Mouse (Mus musculus) liver, embryonic 14.5 days (tissue): ENCODE data around the gene Mup3. TPM values are rescaled to one million over a fixed set of nuclear protein-coding genes. Genes with fewer than 3 reads are reported as not detected.
"Not testable (repeated sequence)": the region's sequence is repeated elsewhere in the genome, so short reads cannot be mapped to it uniquely, and the experiment has no call there.

Experiments used
- ATAC-seq: fragments of 200-750 bp; cut with Nextera tagmentation; 2 replicates; pipeline ENCODE4 v1.8.0; 2017; ENCODE audit warnings: moderate number of reproducible peaks, mild to moderate bottlenecking, moderate library complexity; ENCODE audit not compliant: insufficient read depth
- DNase-seq, 3 experiments: peaks; one replicate each; pipeline ENCODE4 v3.0.0-alpha.2; 2012 to 2013; ENCODE audit warnings: low read depth in 3 of 3, low spot score in 3 of 3
- H3K27ac ChIP-seq: fragments of 300-500 bp; sonication (generic); 2 replicates; pipeline ENCODE4 v1.5.1; 2014; ENCODE audit warnings: moderate library complexity, mild to moderate bottlenecking, control low read depth, inconsistent platforms
- H3K27me3 ChIP-seq: fragments of 300-500 bp; sonication (generic); 2 replicates; pipeline ENCODE4 v1.6.1; 2014; ENCODE audit warnings: mild to moderate bottlenecking, low read length, moderate library complexity; ENCODE audit not compliant: control insufficient read depth, insufficient read depth
- H3K36me3 ChIP-seq: fragments of 300-500 bp; sonication (generic); replicated peaks from 2 replicates; pipeline ENCODE4 v1.6.1; 2014; ENCODE audit warnings: low read depth; ENCODE audit not compliant: control insufficient read depth, insufficient read depth
- H3K4me1 ChIP-seq, 2 experiments: fragments of 200-500 bp in 1 of 2; fragments of 300-500 bp in 1 of 2; sonication (generic) in 1 of 2; replicated peaks; 2 replicates each; pipeline ENCODE4 v1.6.1; 2012 to 2014; ENCODE audit warnings: antibody characterized with exemption in 1 of 2, inconsistent platforms in 1 of 2, low read length in 1 of 2; ENCODE audit not compliant: control insufficient read depth in 2 of 2, insufficient read depth in 2 of 2
- H3K4me2 ChIP-seq: fragments of 300-500 bp; sonication (generic); 2 replicates; pipeline ENCODE4 v1.6.1; 2014; ENCODE audit warnings: low read depth, mild to moderate bottlenecking, control low read depth, moderate library complexity
- H3K4me3 ChIP-seq, 2 experiments: fragments of 200-500 bp in 1 of 2; fragments of 300-500 bp in 1 of 2; sonication (generic) in 1 of 2; 2 replicates each; pipeline ENCODE4 v1.5.1; 2012 to 2014; ENCODE audit warnings: low read depth in 2 of 2, low read length in 2 of 2, mild to moderate bottlenecking in 2 of 2, control low read depth in 1 of 2, inconsistent platforms in 1 of 2, moderate library complexity in 1 of 2; ENCODE audit not compliant: insufficient read depth in 1 of 2
- H3K9ac ChIP-seq: fragments of 300-500 bp; sonication (generic); replicated peaks from 2 replicates; pipeline ENCODE4 v1.6.1; 2014; ENCODE audit warnings: mild to moderate bottlenecking, control low read depth, moderate library complexity
- H3K9me3 ChIP-seq: fragments of 300-500 bp; sonication (generic); 2 replicates; pipeline ENCODE4 v1.6.1; 2016; ENCODE audit warnings: low read length, mixed read lengths; ENCODE audit not compliant: control insufficient read depth
- CTCF ChIP-seq: IDR thresholded peaks from 2 replicates; pipeline ENCODE4 v1.5.1; 2016; ENCODE audit warnings: antibody characterized with exemption, low read depth, control low read depth
- EP300 ChIP-seq: IDR thresholded peaks from 2 replicates; pipeline ENCODE4 v1.6.1; 2016; ENCODE audit warnings: antibody characterized with exemption, low read depth
- WGBS: fragments of 180-500 bp; shearing (Covaris S2); extraction: QIAGEN DNeasy Blood & Tissue Kit; methylation state at CpG from one replicate; pipeline ENCODE4 v1.1.7; 2014; ENCODE audit not compliant: insufficient replicate concordance; 5-methylcytosine and 5-hydroxymethylcytosine counted together
- polyA plus RNA-seq, 2 experiments: library from polyadenylated mRNA; depleted of rRNA in 1 of 2; stranded (reverse) in 1 of 2; unstranded in 1 of 2; fragments of >200 nt; fragmentation: Nextera tagmentation in 1 of 2; extraction: Ambion mirVana in 1 of 2; gene quantifications; 2 replicates each; pipeline versions ENCODE4 v1.2.1 to v1.2.3; 2012 to 2014

Gene Mup3
- polyA plus RNA-seq (2012; rRNA removed): not detected in 2 replicates
- not detected in 2 replicates for polyA plus RNA-seq (2014; fragmentation: Nextera tagmentation; extraction: Ambion mirVana)

GRCm38 (mm10) chr4:62087241-62087640 lies at the start of gene Mup3:
TSS of gene Mup3 (minus strand) at chr4:62087342.
- ATAC-seq (no peak), DNase-seq (no peak)
- Histone ChIP-seq H3K36me3 (no peaks in the 10 kb centered on the region), H3K4me1 (no peaks in the 10 kb centered on the region), H3K27me3 (no peaks in the 10 kb centered on the region), H3K4me3 (no peak within 1 kb of the TSS), H3K9me3 (no peaks in the 10 kb centered on the region), H3K9ac (no peak within 1 kb of the TSS), H3K27ac (no peak within 1 kb of the TSS), H3K4me2 (no peak within 1 kb of the TSS)
- WGBS: 50% methylated on average over 2 of the region's 2 CpGs
- TF ChIP-seq EP300 (no peak), CTCF (no peak)

- DNase-seq (no peak), ATAC-seq (no peak)
- Histone ChIP-seq H3K4me3 (no peak overlapping the region), H3K36me3 (no peaks in the 10 kb centered on the region), H3K27me3 (no peaks in the 10 kb centered on the region), H3K4me1 (no peaks in the 10 kb centered on the region), H3K9ac (no peak overlapping the region), H3K9me3 (no peaks in the 10 kb centered on the region), H3K4me2 (no peak overlapping the region), H3K27ac (no peak overlapping the region)
- no peak for TF ChIP-seq EP300
- TF ChIP-seq CTCF: no peak
- WGBS: 54% methylated on average over 7 of the region's 7 CpGs
These were observed 46.6 kb upstream of the Mup3 start for GRCm38 (mm10) chr4:62133706-62134105.

DNA sequence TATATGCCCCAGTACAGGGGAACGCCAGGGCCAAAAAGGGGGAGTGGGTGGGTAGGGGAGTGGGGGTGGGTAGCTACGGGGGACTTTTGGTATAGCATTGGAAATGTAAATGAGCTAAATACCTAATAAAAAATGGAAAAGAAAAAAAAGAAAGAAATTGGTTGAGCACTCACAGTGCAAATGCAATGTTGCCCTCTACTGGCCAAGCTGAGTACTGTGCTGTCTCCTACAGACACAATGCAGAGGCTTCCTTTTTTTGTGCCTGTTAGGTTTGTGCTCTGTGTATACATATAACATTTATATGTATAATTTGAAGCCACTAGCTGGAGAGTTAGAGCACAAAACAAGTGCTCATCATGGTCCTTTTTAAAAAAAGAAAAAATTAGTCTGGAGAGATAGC lies 16.2 kb upstream of the Mup3 start:
- H3K4me3 ChIP-seq, ATAC-seq, H3K9ac ChIP-seq, H3K4me1 ChIP-seq, H3K4me2 ChIP-seq, H3K27me3 ChIP-seq, H3K36me3 ChIP-seq, H3K9me3 ChIP-seq, DNase-seq, H3K27ac ChIP-seq: not testable (repeated sequence)
- TF ChIP-seq CTCF: peak; percentile 59
- 50% methylated on average over 1 of the region's 2 CpGs for WGBS

GRCm38 (mm10) chr4:62087953-62088352 lies 811 bp upstream of the Mup3 start:
- no peak overlapping the region for H3K4me3 ChIP-seq

GRCm38 (mm10) chr4:62082755-62083154 lies 4.4 kb downstream of the Mup3 start:
- TF ChIP-seq EP300 (no peak), CTCF (no peak)

More at GRCm38 (mm10) chr4:62087953-62088352, 811 bp upstream of the Mup3 start:
- no peak overlapping the region for H3K9ac ChIP-seq
- WGBS: 54% methylated on average over 2 of the region's 2 CpGs
- H3K9me3 ChIP-seq: no peaks in the 10 kb centered on the region
- no peak overlapping the region for H3K4me2 ChIP-seq
- H3K27ac ChIP-seq: no peak overlapping the region
- H3K27me3 ChIP-seq: no peaks in the 10 kb centered on the region
- H3K4me1 ChIP-seq: no peaks in the 10 kb centered on the region
- no peaks in the 10 kb centered on the region for H3K36me3 ChIP-seq
- no peak for DNase-seq
- ATAC-seq: no peak
- TF ChIP-seq CTCF (no peak), EP300 (no peak)

DNA sequence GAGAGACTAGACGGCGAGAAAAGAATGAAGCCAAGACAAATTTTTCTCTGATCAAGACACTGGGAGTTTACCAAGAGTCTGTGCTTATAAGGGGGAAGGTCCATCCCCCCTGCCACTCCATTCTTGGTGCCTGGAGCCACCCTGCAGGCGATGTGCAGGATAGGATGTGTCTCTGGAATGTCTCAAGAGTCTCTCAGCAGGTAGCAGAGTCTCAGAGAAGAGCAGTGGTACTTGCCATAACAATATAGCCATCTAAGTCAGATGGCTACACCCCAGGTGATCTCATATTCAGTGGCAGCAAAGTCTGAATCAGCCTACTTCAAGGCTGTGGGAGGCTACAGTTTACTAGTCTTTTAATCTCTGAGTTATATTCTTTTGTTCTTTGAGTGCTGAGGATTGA lies 12.0 kb downstream of the Mup3 start:
- Histone ChIP-seq H3K4me1 (no peaks in the 10 kb centered on the region), H3K36me3 (no peaks in the 10 kb centered on the region), H3K27me3 (no peaks in the 10 kb centered on the region), H3K4me2 (no peak overlapping the region), H3K9ac (no peak overlapping the region), H3K27ac (no peak overlapping the region), H3K9me3 (no peaks in the 10 kb centered on the region), H3K4me3 (no peak overlapping the region)
- DNase-seq (no peak), ATAC-seq (no peak)
- WGBS: 46% methylated on average over 3 of the region's 3 CpGs
- no peak for TF ChIP-seq EP300
- no peak for TF ChIP-seq CTCF

More at GRCm38 (mm10) chr4:62082755-62083154, 4.4 kb downstream of the Mup3 start:
- Histone ChIP-seq H3K9me3 (no peaks in the 10 kb centered on the region), H3K9ac (no peak overlapping the region), H3K4me3 (no peak overlapping the region), H3K4me2 (no peak overlapping the region), H3K36me3 (no peaks in the 10 kb centered on the region), H3K27me3 (no peaks in the 10 kb centered on the region), H3K4me1 (no peaks in the 10 kb centered on the region), H3K27ac (no peak overlapping the region)
- DNase-seq (no peak), ATAC-seq (no peak)

- not testable (repeated sequence) for ATAC-seq, H3K27me3 ChIP-seq, DNase-seq, H3K9me3 ChIP-seq, H3K27ac ChIP-seq, H3K9ac ChIP-seq, H3K4me3 ChIP-seq, H3K4me2 ChIP-seq, H3K4me1 ChIP-seq, H3K36me3 ChIP-seq
- 26% methylated on average over 2 of the region's 2 CpGs for WGBS
These were observed 32.4 kb downstream of the Mup3 start for GRCm38 (mm10) chr4:62054780-62055179.

- H3K4me2 ChIP-seq, ATAC-seq, H3K4me3 ChIP-seq, H3K9ac ChIP-seq, DNase-seq, H3K27me3 ChIP-seq, H3K27ac ChIP-seq, H3K4me1 ChIP-seq, H3K36me3 ChIP-seq, H3K9me3 ChIP-seq: not testable (repeated sequence)
- WGBS: 55% methylated on average over 2 of the region's 3 CpGs
These were observed 33.1 kb downstream of the Mup3 start, which contains the start of gene Mup20 for GRCm38 (mm10) chr4:62054058-62054457. TSS of gene Mup20 (minus strand) at chr4:62054158.
